Mouse (Mus musculus): Measurements from ENCODE around the gene Acpp.

Acpp gene

DNA sequence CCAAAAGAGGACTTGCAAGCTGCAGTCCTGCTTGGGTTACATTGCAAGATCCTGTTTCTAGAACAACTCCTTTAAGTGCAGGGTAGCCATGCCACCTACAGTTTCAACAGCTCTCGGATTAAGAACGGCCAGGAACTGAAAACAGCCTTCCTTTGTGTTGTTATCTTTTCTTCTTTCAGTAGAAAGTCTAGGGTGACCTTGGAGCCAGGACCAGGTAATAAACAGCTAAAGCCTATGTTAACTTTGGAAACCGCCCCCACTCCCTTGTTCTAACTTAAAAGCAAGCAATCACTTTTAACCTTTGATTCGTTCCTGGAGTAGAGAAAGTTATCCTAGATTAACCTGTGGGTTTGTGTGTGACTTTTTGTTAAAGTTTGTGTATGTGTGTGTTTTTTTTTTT lies 33.2 kb downstream of the Acpp start:
- no peak for DNase-seq

DNA sequence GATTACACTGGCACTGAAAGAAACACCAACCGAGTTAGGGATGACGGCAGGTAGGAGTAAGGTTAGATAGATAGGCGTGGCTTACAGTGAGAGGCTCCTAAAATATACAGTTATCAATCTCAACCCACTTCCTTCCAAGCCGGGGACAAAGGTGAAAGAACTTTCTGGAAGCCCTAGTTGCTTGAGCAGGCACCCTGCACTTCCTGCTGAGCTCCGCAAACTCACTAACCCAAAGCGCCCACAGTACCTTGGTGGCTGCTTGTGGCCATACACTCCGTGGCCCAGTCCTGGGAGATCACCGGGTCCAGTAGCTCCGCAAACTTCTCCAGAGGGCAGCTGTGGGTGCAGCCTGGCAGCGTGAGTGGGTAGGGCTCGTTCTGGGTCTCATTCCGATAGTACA lies 37.0 kb downstream of the Acpp start:
- DNase-seq = no peak

- no peak for DNase-seq
Observed at GRCm38 (mm10) chr9:104297041-104297440, 40.5 kb downstream of the Acpp start.

- no peak for DNase-seq
Observed at GRCm38 (mm10) chr9:104284934-104285333, 52.6 kb downstream of the Acpp start.

DNA sequence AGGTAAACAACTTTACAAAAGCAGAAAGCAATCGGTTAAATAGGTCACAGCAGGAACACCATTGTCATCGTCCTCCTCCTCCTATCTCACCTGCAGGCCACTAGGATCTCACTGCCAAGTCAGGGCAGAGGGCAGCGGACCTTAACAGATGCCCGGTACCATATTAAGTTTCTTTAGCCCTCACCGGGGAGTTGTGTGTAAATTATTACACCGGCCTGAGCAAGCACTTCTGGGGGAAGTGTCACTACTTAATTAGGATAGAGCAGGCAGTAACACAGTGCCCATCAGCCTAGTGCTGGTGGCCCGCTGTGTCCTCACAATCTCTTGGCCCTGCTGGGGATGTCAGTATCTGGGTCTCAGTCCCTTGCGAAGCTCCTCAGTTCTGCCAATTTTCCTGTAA lies 55.0 kb downstream of the Acpp start:
- no peak for DNase-seq

GRCm38 (mm10) chr9:104281737-104282136 lies 55.8 kb downstream of the Acpp start:
- no peak for DNase-seq

GRCm38 (mm10) chr9:104280725-104281495 lies 56.6 kb downstream of the Acpp start:
- no peak for DNase-seq

GRCm38 (mm10) chr9:104277528-104278162 lies 59.9 kb downstream of the Acpp start:
- peak; percentile 33 for DNase-seq

- DNase-seq = no peak
Observed at GRCm38 (mm10) chr9:104275084-104275785, 62.3 kb downstream of the Acpp start.

DNA sequence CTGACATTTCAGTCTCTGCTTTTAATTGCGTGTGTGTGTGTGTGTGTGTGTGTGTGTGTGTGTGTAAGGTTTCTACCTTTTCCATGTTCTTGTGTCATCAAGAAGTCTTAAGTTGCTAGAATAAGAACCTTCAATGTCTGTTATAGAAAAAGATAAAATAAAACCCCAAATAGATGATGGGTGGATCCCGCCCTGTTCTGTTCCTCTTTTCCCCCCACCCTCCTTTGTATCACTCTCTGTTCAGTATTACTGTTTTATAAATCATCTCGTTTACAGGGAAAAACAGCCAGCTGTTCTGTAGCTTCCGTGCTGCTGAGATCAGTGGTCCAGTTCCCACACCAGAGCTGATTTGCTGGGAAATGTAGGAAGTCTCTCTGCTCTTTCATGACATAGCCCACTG lies 65.5 kb downstream of the Acpp start:
- no peak for DNase-seq

GRCm38 (mm10) chr9:104271642-104272041 lies 65.9 kb downstream of the Acpp start:
- DNase-seq = no peak

DNA sequence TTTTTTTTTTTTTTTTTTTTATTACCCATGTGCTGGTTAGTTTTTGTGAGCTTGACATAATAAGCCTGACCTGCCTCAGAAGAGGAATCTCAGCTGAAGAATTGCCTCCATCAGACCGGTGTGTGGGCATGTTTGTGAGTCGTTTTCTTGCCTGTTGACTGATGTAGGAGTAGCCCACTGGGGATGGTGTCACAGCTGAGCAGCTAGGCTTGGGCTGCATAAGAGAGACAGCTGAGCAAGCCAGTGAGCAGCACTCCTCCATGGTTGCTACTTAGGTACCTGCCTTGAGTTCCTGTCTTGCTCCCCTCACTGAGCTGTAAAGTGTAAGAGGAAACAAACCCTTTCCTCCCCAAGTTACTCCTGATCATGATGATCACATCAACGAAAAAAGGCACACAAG lies 67.6 kb downstream of the Acpp start:
- no peak for DNase-seq

GRCm38 (mm10) chr9:104269349-104269871 lies 68.1 kb downstream of the Acpp start:
- no peak for DNase-seq

DNA sequence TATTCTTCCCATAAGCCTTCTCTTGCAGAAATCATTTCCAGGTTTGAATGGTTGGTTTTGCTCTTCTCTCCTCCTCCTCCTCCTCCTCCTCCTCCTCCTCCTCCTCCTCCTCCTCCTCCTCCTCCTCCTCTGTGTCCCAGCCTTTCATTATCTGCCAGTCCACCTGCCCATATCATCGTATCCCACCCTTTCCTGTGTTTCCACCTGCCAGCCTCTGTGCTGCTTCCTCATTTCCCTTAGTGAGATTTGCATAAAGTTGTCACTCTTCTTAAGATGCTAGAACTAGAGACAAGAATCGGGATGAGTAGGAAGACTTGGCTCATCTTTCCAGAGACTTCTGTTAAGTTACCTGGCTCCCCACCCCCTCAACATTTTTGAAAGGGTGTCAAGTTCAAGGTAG lies 73.0 kb downstream of the Acpp start:
- DNase-seq = no peak

GRCm38 (mm10) chr9:104262823-104263352 lies 74.7 kb downstream of the Acpp start, which contains the start of gene Dnajc13:
Dnajc13 (minus strand) TSS chr9:104262930.
- DNase-seq = peak; percentile 99

- peak; percentile 19 for DNase-seq
Observed at GRCm38 (mm10) chr9:104262016-104262762, 75.4 kb downstream of the Acpp start.

GRCm38 (mm10) chr9:104260306-104260705 lies 77.2 kb downstream of the Acpp start:
- DNase-seq = no peak

DNA sequence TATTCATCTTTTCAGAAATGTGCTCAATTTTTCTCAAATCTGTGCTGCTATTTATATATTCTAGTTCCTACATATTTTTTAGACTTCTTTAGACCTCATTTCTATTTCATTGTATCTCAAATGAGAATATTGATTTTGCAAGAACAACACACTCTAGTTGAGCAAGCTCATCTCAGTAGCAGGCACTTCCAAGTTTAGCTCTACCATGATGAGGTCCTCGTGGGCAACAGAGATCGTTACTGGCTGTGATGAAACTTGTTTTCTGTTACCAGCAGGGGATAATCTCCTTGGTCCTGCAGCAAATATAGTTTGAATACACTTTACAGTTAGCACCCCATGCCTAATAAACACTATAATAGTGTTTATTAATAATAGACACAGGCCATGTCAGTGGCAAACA lies 81.5 kb downstream of the Acpp start:
- no peak for DNase-seq

- DNase-seq = no peak
Observed at GRCm38 (mm10) chr9:104254408-104255180, 83.0 kb downstream of the Acpp start.

- DNase-seq = no peak
Observed at GRCm38 (mm10) chr9:104252637-104253036, 84.9 kb downstream of the Acpp start.

- no peak for DNase-seq
Observed at GRCm38 (mm10) chr9:104251687-104252086, 85.9 kb downstream of the Acpp start.

DNA sequence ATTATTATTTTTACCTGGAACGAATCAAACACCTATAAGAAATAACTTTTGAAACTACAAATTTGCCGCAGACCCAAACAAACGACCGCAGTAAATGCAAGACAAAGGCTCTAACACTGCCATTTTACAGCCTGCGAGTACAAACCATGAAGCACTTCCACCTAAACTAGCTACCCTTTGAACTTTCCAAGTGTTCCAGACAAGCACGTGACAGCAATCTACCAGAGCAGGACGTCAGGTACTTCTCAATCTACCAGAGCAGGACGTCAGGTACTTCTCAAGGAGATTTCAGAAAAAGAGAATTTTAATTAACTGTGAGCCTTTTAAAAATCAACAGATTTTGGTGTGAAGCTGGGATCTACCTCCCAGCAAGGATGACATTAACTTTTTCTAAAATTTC lies 86.4 kb downstream of the Acpp start:
- DNase-seq = no peak

Data from thymus, postnatal 14 days (tissue).